Mouse (Mus musculus) lung, postnatal 0 days (tissue): ENCODE measurements around the gene Mon2. TPM values are rescaled to one million over a fixed set of nuclear protein-coding genes. Genes with fewer than 3 reads are reported as not detected.

Experiments used
- ATAC-seq: fragments of 200-750 bp; cut with Nextera tagmentation; 2 replicates; pipeline ENCODE4 v1.8.0; 2017; ENCODE audit warnings: moderate library complexity
- DNase-seq: peaks from one replicate; pipeline ENCODE4 v3.0.0-alpha.2; 2016; ENCODE audit warnings: low spot score
- H3K27ac ChIP-seq: fragments of 300-500 bp; sonication (generic); 2 replicates; pipeline ENCODE4 v1.5.1; 2014; ENCODE audit warnings: antibody characterized with exemption, mild to moderate bottlenecking, low read length, mixed read lengths
- H3K27me3 ChIP-seq: fragments of 300-500 bp; sonication (generic); replicated peaks from 2 replicates; pipeline ENCODE4 v1.6.1; 2014; ENCODE audit warnings: low read length, mixed read lengths; ENCODE audit not compliant: insufficient read depth
- H3K36me3 ChIP-seq: fragments of 300-500 bp; sonication (generic); 2 replicates; pipeline ENCODE4 v1.6.1; 2014; ENCODE audit warnings: low read length, mixed read lengths; ENCODE audit not compliant: insufficient read depth
- H3K4me1 ChIP-seq: fragments of 300-500 bp; sonication (generic); 2 replicates; pipeline ENCODE4 v1.6.1; 2014; ENCODE audit warnings: antibody characterized with exemption, low read depth, low read length, mixed read lengths; ENCODE audit not compliant: insufficient read depth
- H3K4me2 ChIP-seq: fragments of 300-500 bp; sonication (generic); replicated peaks from 2 replicates; pipeline ENCODE4 v1.6.1; 2014; ENCODE audit warnings: low read depth, mild to moderate bottlenecking, low read length, moderate library complexity, mixed read lengths
- H3K4me3 ChIP-seq: fragments of 300-500 bp; sonication (generic); 2 replicates; pipeline ENCODE4 v1.5.1; 2014; ENCODE audit warnings: low read depth, low read length
- H3K9ac ChIP-seq: fragments of 300-500 bp; sonication (generic); replicated peaks from 2 replicates; pipeline ENCODE4 v1.6.1; 2014; ENCODE audit warnings: low read depth, mild to moderate bottlenecking
- H3K9me3 ChIP-seq: fragments of 300-500 bp; sonication (generic); 2 replicates; pipeline ENCODE4 v1.6.1; 2016; ENCODE audit warnings: low read length, mixed read lengths
- CTCF ChIP-seq: IDR thresholded peaks from 2 replicates; pipeline ENCODE4 v1.5.1; 2016; ENCODE audit warnings: antibody characterized with exemption, mild to moderate bottlenecking
- EP300 ChIP-seq: IDR thresholded peaks from 2 replicates; pipeline ENCODE4 v1.6.1; 2016; ENCODE audit warnings: antibody characterized with exemption, mild to moderate bottlenecking, control low read depth
- WGBS: fragments of 180-500 bp; shearing (Covaris S2); extraction: QIAGEN DNeasy Blood & Tissue Kit; methylation state at CpG from one replicate; pipeline ENCODE4 v1.1.7; 2014; 5-methylcytosine and 5-hydroxymethylcytosine counted together
- microRNA counts: library from miRNA; unstranded; fragments of <30 nt; microRNA quantifications from one replicate; lab custom pipeline; 2015
- microRNA-seq: library from miRNA; unstranded; fragments of <30 nt; microRNA quantifications from one replicate; pipeline ENCODE4, GENCODE M21; 2016
- polyA plus RNA-seq: library from polyadenylated mRNA; unstranded; fragments of >200 nt; fragmentation: Nextera tagmentation; extraction: Ambion mirVana; gene quantifications from 2 replicates; pipeline ENCODE4 v1.2.1, GENCODE M21; 2015

Gene Mon2
- polyA plus RNA-seq, 1 experiment from 2014 or later: 26.4 TPM

DNA sequence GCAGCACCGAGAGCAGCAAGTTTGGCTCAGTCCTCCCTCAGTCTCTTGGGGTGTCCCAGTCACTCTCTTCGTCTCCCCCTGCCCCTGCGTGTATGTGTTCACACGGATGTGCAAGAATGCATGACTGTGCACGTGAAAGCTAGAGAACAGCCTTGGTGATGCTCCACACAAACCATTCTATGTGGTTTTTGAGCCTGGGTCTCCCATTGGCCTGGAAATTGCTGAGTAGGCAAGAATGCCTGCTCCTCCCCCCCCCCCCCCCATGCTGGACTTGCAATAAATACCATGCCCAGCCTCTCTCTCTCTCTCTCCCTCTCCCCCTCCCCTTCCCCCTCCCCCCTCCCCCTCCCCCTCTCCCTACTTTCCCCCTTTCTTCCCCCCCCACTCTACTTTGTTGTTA lies 117.6 kb downstream of the Mon2 start:
- TF ChIP-seq EP300 (no peak), CTCF (no peak)
- WGBS: 83% methylated on average over 5 of the region's 5 CpGs
- Histone ChIP-seq H3K36me3 (no peaks in the 10 kb centered on the region), H3K4me2 (no peak overlapping the region), H3K9ac (no peak overlapping the region), H3K4me3 (no peak overlapping the region), H3K27me3 (no peaks in the 10 kb centered on the region), H3K27ac (no peak overlapping the region), H3K4me1 (peaks cover 6% of the 10 kb centered on the region; the same call in 1 of the 2 replicates), H3K9me3 (no peaks in the 10 kb centered on the region)
- ATAC-seq (no peak), DNase-seq (no peak)

DNA sequence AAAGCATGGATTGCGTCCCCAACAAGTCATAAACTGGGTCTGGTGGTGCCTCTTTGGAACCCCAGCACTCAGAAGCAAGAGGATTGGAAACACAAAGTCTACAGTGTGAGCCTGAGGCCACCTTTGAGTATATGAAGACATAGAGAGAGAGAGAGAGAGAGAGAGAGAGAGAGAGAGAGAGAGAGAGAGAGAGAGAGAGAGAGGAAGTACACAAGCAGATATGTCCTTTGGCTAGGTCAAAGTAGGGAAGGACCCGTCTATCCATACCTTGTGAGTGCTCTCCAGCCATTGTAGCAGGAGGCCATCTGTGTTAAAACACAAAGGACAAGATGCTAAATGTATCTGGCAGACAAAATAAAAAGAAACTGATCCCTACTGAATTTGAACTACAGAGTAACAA lies 118.4 kb downstream of the Mon2 start:
- H3K4me3 ChIP-seq: no peak overlapping the region
- ATAC-seq (no peak), DNase-seq (no peak)
- WGBS: 68% methylated on average over 2 of the region's 2 CpGs
- no peaks in the 10 kb centered on the region for H3K27me3 ChIP-seq
- no peak overlapping the region for H3K4me2 ChIP-seq
- H3K36me3 ChIP-seq: no peaks in the 10 kb centered on the region
- no peak overlapping the region for H3K9ac ChIP-seq
- TF ChIP-seq EP300: no peak
- TF ChIP-seq CTCF: no peak
- peaks cover 4% of the 10 kb centered on the region; the same call in 1 of the 2 replicates for H3K4me1 ChIP-seq
- H3K27ac ChIP-seq: no peak overlapping the region
- H3K9me3 ChIP-seq: no peaks in the 10 kb centered on the region

DNA sequence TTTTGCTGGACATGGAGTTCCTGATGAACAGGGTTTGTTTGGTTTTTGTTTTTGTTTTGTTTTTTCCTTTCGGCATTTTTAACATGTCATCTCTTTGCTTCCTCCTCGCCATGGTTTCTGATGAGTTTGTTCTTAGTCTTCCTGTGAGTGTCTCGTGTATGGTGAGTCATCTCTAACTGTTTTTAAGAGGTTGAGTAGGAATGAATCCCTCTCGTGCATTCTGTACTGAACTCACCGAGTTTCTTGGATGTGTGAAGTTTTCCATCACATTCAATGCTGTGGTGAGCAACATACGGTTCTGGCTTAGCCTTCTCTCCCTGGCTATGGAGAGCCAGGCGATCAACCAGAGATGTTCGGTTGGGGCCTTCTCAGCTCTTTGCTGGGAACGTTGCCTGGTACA lies 122.7 kb downstream of the Mon2 start:
- 81% methylated on average over 9 of the region's 9 CpGs for WGBS
- Histone ChIP-seq H3K36me3 (no peaks in the 10 kb centered on the region), H3K27ac (no peak overlapping the region), H3K27me3 (no peaks in the 10 kb centered on the region), H3K9me3 (no peaks in the 10 kb centered on the region), H3K4me2 (no peak overlapping the region), H3K4me3 (no peak overlapping the region), H3K9ac (no peak overlapping the region), H3K4me1 (no peaks in the 10 kb centered on the region)
- ATAC-seq (no peak), DNase-seq (no peak)
- TF ChIP-seq EP300 (no peak), CTCF (no peak)

DNA sequence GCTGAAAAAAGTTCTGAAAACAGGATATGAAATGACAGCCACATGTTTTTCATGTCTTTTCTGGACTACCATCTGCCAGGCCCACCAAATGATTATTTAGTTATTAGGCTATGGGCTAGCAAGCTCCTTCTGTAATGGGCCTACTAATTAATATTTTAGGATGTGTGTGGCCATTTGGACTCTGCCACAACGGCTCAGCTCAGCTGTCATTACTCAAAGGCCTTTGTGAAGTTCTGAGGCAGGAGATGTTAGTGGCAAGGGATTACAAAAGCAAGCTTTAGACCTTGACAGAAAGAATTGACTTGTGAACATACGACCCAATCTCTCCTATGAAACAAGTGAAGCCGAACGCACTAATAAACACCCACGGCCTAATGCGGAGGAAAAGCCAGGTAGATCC lies 125.3 kb downstream of the Mon2 start:
- no peak overlapping the region for H3K4me2 ChIP-seq
- ATAC-seq: no peak
- no peaks in the 10 kb centered on the region for H3K27me3 ChIP-seq
- no peaks in the 10 kb centered on the region for H3K36me3 ChIP-seq
- H3K4me3 ChIP-seq: no peak overlapping the region
- no peak overlapping the region for H3K9ac ChIP-seq
- 83% methylated on average over 6 of the region's 6 CpGs for WGBS
- DNase-seq: no peak
- no peaks in the 10 kb centered on the region for H3K4me1 ChIP-seq
- no peak overlapping the region for H3K27ac ChIP-seq
- no peaks in the 10 kb centered on the region for H3K9me3 ChIP-seq
- TF ChIP-seq CTCF: no peak
- no peak for TF ChIP-seq EP300

DNA sequence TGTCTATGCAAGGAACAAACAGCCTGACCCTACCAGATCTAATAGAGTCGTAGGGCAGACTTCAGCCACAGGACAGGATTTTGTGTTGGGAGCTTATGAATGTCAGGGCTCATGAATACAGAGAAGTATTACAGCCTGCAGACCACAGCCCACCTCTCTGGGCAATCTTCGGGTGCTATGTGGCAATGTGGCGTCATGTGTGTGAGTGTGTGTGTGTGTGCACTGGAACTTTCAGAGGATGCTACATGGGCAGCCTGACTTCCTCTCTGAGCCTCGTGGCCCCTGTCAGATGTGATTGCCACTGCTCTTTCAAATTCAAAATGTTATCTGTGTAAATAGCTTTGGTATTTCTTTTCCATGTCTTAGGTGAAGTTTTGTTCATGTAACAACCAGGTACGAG lies 131.4 kb downstream of the Mon2 start:
- Histone ChIP-seq H3K4me3 (no peak overlapping the region), H3K27me3 (no peaks in the 10 kb centered on the region), H3K9me3 (no peaks in the 10 kb centered on the region), H3K4me2 (no peak overlapping the region), H3K4me1 (no peaks in the 10 kb centered on the region), H3K27ac (no peak overlapping the region), H3K9ac (no peak overlapping the region), H3K36me3 (no peaks in the 10 kb centered on the region)
- TF ChIP-seq EP300: no peak
- ATAC-seq (no peak), DNase-seq (no peak)
- WGBS: 66% methylated on average over 5 of the region's 5 CpGs

DNA sequence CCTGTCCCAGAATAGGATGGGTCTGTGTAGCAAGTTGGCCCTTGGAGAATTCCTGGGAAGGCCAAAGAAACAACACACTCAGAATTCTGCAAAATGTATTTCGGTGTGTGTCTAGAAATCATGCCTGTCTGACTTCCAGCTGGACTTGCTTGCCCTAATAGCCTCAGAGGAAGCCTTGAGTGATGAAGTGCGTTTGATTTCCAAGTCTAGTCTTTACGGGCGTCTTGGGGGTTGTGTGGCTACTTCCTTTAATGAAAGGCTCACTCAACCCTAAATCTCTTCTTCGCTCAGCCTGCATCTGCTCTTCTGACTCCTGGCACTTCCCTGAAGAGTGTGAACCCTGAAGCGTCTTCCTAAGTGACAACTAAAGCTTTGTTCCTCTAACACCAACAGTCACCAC lies 132.5 kb downstream of the Mon2 start:
- DNase-seq: no peak

DNA sequence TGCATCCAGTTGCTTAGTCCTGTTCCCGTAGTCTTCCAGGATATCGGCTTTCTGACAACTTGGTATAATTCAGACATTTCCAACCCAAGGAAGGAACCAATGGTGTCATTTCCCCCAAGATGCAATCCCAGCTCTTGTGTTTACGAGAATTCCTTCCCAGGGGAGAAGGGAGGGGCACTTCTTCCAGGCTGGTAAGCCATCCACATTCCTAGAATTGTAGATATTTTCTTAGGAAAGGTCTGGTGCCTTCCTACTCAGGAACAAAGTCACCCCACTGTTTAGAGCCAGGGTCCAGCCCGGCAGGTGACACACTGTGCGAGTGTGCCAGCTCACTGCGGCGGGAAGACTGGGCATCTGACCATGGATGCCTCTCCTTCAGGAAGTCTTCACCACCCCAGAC lies 133.5 kb downstream of the Mon2 start:
- no peaks in the 10 kb centered on the region for H3K9me3 ChIP-seq
- no peaks in the 10 kb centered on the region for H3K4me1 ChIP-seq
- TF ChIP-seq CTCF (no peak), EP300 (no peak)
- H3K27ac ChIP-seq: no peak overlapping the region
- DNase-seq (no peak), ATAC-seq (no peak)
- H3K4me2 ChIP-seq: no peak overlapping the region
- no peak overlapping the region for H3K4me3 ChIP-seq
- H3K27me3 ChIP-seq: no peaks in the 10 kb centered on the region
- WGBS: 48% methylated on average over 7 of the region's 7 CpGs
- H3K36me3 ChIP-seq: no peaks in the 10 kb centered on the region
- H3K9ac ChIP-seq: no peak overlapping the region

More for the DNA sequence above, 132.5 kb downstream of the Mon2 start:
- H3K9me3 ChIP-seq: no peaks in the 10 kb centered on the region
- H3K27me3 ChIP-seq: no peaks in the 10 kb centered on the region
- no peaks in the 10 kb centered on the region for H3K4me1 ChIP-seq
- no peak overlapping the region for H3K4me2 ChIP-seq
- H3K9ac ChIP-seq: no peak overlapping the region
- no peaks in the 10 kb centered on the region for H3K36me3 ChIP-seq
- no peak overlapping the region for H3K27ac ChIP-seq
- 53% methylated on average over 6 of the region's 6 CpGs for WGBS
- ATAC-seq: no peak
- no peak for TF ChIP-seq CTCF
- TF ChIP-seq EP300: no peak
- H3K4me3 ChIP-seq: no peak overlapping the region

MicroRNA genes within 50 kb of the gene (microRNA counts, 519-probe panel; counts per million panel counts)
- 7,465 counts per million, percentile 97 among the panel's probes with 10 or more counts for microRNA mmu-let-7i (lab: Ali Mortazavi, UCI)

Small RNA genes lying within 50 kb of the gene (microRNA-seq; reads per million reads assigned to microRNA genes)
- gene Mirlet7i: 39,249 reads per million, percentile 98 among the genes with 10 or more reads in this experiment

Other genes with a start within 250 kb of the Mon2 start
- 48.2 and 52.8 TPM in 2 replicates for gene Usp15, start 120.5 kb upstream of the Mon2 start, polyA plus RNA-seq
- gene Fam19a2, start 187.5 kb upstream of the Mon2 start, polyA plus RNA-seq: 0.12 and 0.24 TPM in 2 replicates